Mouse (Mus musculus) T-helper 17 cell (primary cell): ENCODE results near the gene Hcrtr1.

Experiments
- in situ Hi-C, 2 experiments: fragments of 300-600 bp; cut with MboI, MseI; formaldehyde crosslinking; loops; 1 replicate in 1 of 2; 2 replicates in 1 of 2; pipeline ENCODE4 v1.15.1; 2025; ENCODE audit warnings: high pct_unique_total_duplicates in 2 of 2

Gene Hcrtr1

DNA sequence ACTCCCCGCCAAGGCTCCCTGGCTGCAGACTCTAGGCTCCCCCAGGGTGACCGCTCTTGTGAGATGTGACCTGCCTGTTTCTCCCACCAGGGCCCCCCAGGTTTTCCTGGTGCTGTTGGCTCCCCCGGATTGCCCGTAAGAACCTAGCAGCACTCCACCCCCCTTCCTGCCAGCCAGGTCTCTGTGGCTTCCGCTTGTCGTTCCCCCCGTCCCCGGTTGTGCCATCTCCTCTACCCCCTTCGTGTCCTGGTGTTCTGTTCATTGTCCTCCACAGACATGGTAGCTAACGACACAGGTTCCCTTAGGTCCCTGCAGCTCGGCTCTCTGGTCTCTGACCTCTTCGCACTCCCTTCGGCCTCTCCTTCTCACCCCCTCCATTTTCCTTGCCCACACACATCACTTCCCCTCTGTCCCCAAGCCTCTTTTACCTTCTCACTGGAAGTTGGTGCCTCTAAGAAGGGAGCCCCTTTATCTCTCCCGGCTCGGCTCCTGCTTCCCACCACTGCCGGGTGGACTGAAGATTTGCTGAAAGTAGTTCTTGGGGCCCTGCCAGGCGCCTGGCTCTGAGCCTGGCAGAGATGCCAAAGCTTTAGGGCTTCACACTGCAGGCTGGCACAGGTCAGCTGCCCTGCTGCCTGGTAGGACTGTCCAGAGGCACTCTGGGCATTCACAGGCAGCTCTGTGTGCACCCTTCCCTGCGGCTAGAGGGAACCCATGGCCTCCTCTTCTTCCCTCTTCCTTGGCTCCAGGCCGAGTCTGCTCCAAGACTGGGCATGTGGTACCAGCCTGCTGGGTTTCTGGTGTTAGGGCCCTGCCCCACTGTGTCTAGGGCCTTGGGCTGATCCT, 57.6 kb downstream of the Hcrtr1 start:
- in situ Hi-C loops, result loop anchor here (5.0 kb wide), 2 partner anchors 54 to 119 kb away; no protein-coding TSS in a partner anchor
